Mouse (Mus musculus) T-helper 1 cell (primary cell): ENCODE measurements around the gene Ptafr.

Experiments
- in situ Hi-C: fragments of 300-600 bp; cut with MboI, MseI; formaldehyde crosslinking; loops from one replicate; pipeline ENCODE4 v1.15.1; 2025; ENCODE audit warnings: high pct_unique_total_duplicates

Ptafr gene

DNA sequence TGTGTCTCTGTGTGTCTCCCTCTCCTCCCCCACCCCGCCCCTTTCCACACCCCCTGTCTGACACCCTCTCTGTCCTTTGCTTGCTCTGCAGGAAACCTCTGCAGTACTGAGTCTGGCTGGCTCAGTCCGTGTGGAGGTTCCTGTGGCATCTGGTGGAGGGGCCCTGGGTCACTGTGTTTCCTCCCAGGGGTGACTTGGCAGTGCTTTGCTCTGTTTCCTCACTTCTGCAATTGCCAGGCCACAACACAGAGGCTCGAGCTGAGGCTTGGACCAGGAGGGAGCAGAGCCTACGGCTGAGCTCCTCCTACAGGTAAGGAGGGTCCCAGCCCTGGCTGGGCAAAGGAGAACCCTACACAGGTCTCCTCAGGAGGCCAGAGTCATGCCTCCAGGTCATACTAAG, at the start of gene Ptafr:
Gene Ptafr (plus strand): TSS at position 103 of the 400 bp plus-strand sequence.
- in situ Hi-C loops, result no loop called here

DNA sequence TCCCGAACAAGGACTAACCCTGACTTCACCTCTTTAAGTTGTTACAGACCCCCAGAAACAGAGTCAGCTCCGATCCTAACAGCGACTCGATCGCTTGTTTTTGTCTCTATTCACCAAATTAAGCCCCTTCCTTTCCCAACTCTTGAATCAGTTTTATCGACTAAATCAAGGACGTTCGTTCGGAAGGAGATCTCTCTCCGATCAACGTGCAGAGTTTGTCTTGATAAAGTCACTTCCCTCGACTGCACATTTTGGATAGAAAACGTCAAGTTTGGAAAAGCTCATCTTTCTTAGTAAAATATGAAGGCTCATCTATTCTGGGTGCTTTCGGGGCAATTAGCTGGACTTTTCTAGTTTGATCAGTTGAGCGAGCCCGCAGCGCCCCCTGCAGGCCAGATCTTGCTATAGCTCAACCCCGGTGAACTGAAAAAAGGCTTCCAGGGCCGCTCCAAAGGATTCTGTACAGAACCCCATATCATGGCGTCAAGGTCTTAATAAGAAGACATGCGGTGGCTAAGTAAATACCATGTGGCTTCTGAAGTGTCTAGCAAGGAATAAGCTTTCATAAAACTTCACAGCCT, 49.2 kb upstream of the Ptafr start:
- in situ Hi-C loops, result no loop called here

DNA sequence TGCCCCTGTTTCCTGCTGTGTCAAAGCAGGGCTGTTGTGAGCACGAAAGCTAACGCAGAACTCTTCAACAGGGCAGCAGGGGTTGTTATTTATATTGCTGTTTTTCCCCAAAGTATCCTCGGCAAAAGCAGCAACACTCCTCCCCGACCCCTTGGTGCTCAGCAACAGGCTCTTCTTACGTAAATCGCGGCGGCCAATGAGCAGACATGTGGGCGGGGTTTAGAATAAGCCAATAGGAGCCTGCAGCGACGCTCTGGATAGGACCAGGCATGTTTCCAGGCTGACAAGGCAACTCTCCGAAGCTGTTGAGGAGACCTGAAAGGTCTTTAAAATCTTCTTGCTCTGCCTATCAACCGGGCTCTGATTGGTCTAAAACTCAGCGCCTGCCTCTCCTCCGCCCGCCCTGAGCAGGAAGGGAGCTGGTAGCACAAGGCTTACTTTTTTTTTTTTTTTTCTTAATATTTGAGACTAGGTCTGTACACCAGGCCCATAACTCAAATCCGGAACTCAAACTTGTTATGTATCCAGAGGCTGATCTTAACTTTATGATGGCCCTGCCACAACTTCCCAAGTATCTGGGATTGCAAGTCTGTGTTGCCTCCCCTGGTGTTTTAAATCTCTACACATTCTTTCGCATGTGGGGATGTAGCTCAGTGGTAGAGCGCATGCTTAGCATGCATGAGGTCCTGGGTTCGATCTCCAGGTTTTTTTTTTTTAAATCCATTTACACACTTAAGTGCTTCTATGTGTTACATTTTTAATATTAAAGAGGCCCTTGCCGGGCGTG, 48.3 kb upstream of the Ptafr start:
- in situ Hi-C loops, result no loop called here

- in situ Hi-C loops, result no loop called here
Measured at GRCm38 (mm10) chr4:132518066-132518465, 45.8 kb upstream of the Ptafr start.

GRCm38 (mm10) chr4:132519188-132519587, 44.7 kb upstream of the Ptafr start:
- in situ Hi-C loops, result no loop called here

- in situ Hi-C loops, result no loop called here
Measured at GRCm38 (mm10) chr4:132524321-132524741, 39.5 kb upstream of the Ptafr start.

GRCm38 (mm10) chr4:132524808-132525207, 39.1 kb upstream of the Ptafr start:
- in situ Hi-C loops, result no loop called here

- in situ Hi-C loops, result no loop called here
Measured at GRCm38 (mm10) chr4:132526678-132527077, 37.2 kb upstream of the Ptafr start.

- in situ Hi-C loops, result no loop called here
Measured at GRCm38 (mm10) chr4:132527917-132528522, 35.8 kb upstream of the Ptafr start.

GRCm38 (mm10) chr4:132529344-132529743, 34.5 kb upstream of the Ptafr start:
- in situ Hi-C loops, result no loop called here

DNA sequence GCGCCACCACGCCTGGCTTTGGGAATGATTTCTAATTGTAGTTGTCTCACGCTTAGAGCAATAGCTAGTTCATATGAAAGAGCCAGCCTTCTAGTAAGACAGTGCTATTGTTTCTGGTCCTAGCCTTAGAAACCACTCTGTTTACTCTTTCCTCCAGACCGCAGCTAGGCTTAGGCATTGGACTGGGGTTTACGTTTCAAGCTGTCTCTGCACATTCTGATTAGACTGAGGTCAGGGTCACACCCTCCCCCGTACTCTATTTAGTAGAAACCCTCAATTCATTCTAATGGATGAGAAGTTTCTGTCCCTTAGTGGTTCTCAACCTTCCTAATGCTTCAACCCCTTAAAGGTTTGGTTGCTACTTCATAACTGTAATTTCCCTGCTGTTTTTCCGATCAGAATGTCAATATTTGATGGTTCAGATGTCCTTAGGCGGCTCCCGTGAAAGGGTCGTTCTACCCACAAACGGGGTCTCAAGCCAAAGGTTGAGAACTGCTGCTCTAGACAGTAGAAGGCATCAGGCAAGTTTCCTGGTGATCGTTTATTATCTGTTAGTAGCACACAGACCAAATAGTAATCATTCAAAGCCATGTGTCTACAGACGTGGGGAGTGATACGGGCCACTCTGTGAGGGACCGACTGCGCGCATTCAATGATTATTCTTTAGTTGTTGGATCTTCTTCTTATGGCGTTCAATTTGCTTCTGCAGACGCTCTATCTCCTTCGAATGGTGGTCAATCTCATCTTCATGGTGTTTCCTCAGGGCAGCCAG, 33.6 kb upstream of the Ptafr start:
- in situ Hi-C loops, result loop anchor here (5.0 kb wide), 1 partner anchor 107 kb away; the partner anchor contains the start of gene Eya3

GRCm38 (mm10) chr4:132532496-132532895, 31.4 kb upstream of the Ptafr start:
- in situ Hi-C loops, result loop anchor here (5.0 kb wide), 1 partner anchor 105 kb away; the partner anchor contains the start of gene Eya3

- in situ Hi-C loops, result loop anchor here (5.0 kb wide), 1 partner anchor 104 kb away; the partner anchor contains the start of gene Eya3
Measured at GRCm38 (mm10) chr4:132532981-132533916, 30.6 kb upstream of the Ptafr start, which contains the start of gene Atpif1. TSS of gene Atpif1 (minus strand) at chr4:132533659.

- in situ Hi-C loops, result no loop called here
Measured at GRCm38 (mm10) chr4:132535406-132536121, 28.3 kb upstream of the Ptafr start, which contains the start of gene Dnajc8. TSS of gene Dnajc8 (plus strand) at chr4:132535550.

DNA sequence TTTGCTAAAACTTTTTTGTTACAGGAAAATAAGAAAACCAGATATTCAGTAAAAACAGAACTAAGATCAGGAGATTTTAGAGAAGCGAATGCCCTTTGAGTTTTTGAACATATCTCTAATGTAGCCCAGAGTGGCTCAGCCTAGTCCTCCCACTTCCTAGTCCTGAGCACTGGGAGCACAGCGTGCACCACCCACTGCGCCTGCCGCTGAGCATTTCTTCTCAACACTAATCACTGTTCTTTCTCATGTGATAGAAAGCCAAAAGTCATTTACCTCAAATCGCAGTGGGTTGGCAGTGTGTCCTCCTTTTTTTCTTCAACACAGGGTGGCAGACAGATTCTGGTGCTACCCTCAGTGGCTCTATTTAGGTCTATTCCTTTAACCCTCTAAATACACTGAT, 24.4 kb upstream of the Ptafr start:
- in situ Hi-C loops, result no loop called here

- in situ Hi-C loops, result no loop called here
Measured at GRCm38 (mm10) chr4:132541413-132541812, 22.5 kb upstream of the Ptafr start.

DNA sequence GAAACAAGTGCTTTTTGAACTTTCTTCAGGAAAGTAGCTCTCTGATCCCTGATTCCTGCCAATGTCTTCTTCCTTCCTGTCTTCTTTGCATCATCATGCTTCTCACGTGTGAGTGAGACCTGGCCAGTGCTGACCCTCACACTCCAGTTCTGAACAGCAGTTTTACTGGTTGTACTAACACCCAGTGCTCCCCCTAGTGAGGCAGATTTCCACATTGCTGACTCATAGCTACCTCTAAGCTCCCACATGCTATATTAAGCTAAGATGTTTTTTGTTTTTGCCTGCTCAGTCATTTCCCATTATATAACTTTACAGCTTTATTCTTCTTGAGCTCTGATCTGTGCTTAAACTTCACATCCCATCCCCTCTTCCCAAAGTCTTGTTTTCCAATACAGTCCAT, 21.1 kb upstream of the Ptafr start:
- in situ Hi-C loops, result no loop called here

GRCm38 (mm10) chr4:132545851-132546250, 18.0 kb upstream of the Ptafr start:
- in situ Hi-C loops, result no loop called here

GRCm38 (mm10) chr4:132554221-132554620, 9.6 kb upstream of the Ptafr start:
- in situ Hi-C loops, result no loop called here

DNA sequence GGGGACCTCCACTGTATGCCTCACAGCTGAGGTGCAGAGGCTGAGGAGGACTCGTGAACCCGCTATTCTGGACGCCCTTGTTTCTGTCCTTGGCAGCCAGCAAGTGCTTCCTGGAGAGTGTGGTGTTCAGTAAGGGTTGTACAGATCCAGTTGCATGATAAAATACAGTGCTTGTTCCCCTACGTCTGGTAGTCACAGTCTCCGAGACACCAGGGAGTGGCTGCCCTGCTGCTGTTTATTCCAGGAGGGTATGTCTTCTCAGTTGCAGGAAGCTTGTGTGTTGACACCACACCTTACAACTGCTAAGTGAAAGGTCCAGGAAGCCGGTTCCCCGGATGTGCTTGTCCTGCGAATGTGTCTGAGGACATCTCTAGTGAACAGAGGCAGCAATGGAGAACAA, 9.2 kb upstream of the Ptafr start:
- in situ Hi-C loops, result no loop called here
